Mouse (Mus musculus) forebrain, embryonic 12.5 days (tissue): ENCODE measurements at regions not wholly inside any gene's neighbourhood (a gene's known extent, or its start where the extent isn't known, plus 50 kb on each side); places are given as distances from the start of the nearest gene placed in this dataset.
A peak's percentile ranks its signal among the peaks of the same experiment; 100 is the strongest.
"Not testable (repeated sequence)": the region's sequence is repeated elsewhere in the genome, so short reads cannot be mapped to it uniquely, and the experiment has no call there.

Experiments used
- ATAC-seq: fragments of 200-750 bp; cut with Nextera tagmentation; 2 replicates; pipeline ENCODE4 v1.8.0; 2017; ENCODE audit warnings: moderate TSS enrichment; ENCODE audit not compliant: low FRiP score
- H3K27ac ChIP-seq: fragments of 300-500 bp; sonication (generic); 2 replicates; pipeline ENCODE4 v1.5.1; 2016; ENCODE audit warnings: mild to moderate bottlenecking
- H3K27me3 ChIP-seq: fragments of 300-500 bp; sonication (generic); 2 replicates; pipeline ENCODE4 v1.6.1; 2016; ENCODE audit warnings: mild to moderate bottlenecking
- H3K36me3 ChIP-seq: fragments of 300-500 bp; sonication (generic); replicated peaks from 2 replicates; pipeline ENCODE4 v1.6.1; 2016; ENCODE audit warnings: mild to moderate bottlenecking
- H3K4me1 ChIP-seq: fragments of 300-500 bp; sonication (generic); 2 replicates; pipeline ENCODE4 v1.6.1; 2016
- H3K4me2 ChIP-seq: fragments of 300-500 bp; sonication (generic); 2 replicates; pipeline ENCODE4 v1.6.1; 2016; ENCODE audit warnings: mild to moderate bottlenecking, moderate library complexity
- H3K4me3 ChIP-seq: fragments of 300-500 bp; sonication (generic); replicated peaks from 2 replicates; pipeline ENCODE4 v1.5.1; 2016; ENCODE audit warnings: mild to moderate bottlenecking
- H3K9ac ChIP-seq: fragments of 300-500 bp; sonication (generic); 2 replicates; pipeline ENCODE4 v1.6.1; 2016; ENCODE audit warnings: mild to moderate bottlenecking
- H3K9me3 ChIP-seq: fragments of 300-500 bp; sonication (generic); 2 replicates; pipeline ENCODE4 v1.6.1; 2016
- WGBS: fragments of 180-500 bp; shearing (Covaris S2); methylation state at CpG from one replicate; pipeline ENCODE4 v1.1.7; 2016; 5-methylcytosine and 5-hydroxymethylcytosine counted together

DNA sequence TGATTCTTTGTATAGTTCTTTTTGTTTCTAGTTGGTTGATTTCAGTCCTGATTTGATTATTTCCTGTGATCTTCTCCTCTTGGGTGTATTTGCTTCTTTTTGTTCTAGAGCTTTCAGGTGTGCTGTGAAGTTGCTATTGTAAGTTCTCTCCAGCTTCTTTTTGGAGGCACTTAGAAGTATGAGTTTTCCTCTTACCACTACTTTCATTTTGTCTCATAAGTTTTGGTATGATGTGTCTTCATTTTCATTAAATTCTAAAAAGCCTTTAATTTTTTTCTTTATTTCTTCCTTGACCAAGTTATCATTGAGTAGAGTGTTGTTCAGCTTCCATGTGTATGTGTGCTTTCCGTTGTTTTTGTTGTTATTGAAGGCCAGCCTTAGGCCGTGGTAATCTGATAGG is 195.3 kb upstream of the Btg1 start:
- 90% methylated on average over 2 of the region's 2 CpGs for WGBS

DNA sequence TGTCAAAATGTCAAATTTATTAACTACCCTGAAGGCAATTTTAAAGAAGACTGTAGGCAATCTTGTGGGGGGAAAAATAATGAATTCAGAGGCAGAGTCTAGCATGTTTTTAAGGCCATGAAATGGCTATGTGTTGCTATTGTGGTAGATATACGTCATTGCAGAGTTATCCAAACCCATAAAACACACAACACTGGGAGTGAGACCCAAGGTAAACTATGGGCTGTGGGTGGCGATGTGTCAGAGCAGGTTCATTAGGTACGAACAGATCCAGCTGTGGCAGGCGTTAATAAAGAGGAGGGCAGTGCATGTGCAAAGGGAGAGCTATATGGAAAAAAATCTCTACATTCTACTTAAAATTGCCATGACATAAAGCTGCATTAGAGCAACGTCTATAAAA is 189.4 kb upstream of the Btg1 start:
- H3K4me2 ChIP-seq = no peak overlapping the region
- no peak for ATAC-seq
- no peak overlapping the region for H3K27ac ChIP-seq
- H3K9me3 ChIP-seq = no peaks in the 10 kb centered on the region
- no peaks in the 10 kb centered on the region for H3K27me3 ChIP-seq
- H3K9ac ChIP-seq = no peak overlapping the region
- no peak overlapping the region for H3K4me3 ChIP-seq
- no peaks in the 10 kb centered on the region for H3K4me1 ChIP-seq
- H3K36me3 ChIP-seq = no peaks in the 10 kb centered on the region
- 91% methylated on average over 5 of the region's 5 CpGs for WGBS

More for the DNA sequence above, 195.3 kb upstream of the Btg1 start:
- H3K4me2 ChIP-seq, H3K9ac ChIP-seq, H3K27me3 ChIP-seq, H3K27ac ChIP-seq, ATAC-seq, H3K9me3 ChIP-seq, H3K4me3 ChIP-seq, H3K36me3 ChIP-seq, H3K4me1 ChIP-seq: not testable (repeated sequence)

DNA sequence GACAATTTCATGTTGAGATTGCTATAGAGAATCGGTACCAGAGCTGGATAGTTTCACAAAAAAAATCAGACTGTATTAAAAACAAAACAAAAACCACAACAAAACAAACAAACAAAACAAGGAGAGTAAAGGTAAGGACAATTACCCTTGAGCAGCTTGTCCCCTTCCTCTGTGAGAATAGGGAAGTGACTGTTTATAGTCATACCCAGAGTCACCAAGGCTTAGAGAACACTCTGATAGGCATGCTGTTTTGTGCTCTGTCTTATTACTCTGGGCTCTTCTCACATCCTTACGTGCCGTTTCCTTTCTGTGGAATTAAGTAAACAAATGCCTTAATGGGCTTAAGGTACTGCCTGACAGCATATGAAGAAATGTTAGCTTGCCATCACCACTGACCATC is 186.7 kb upstream of the Btg1 start:
- Histone ChIP-seq H3K4me2 (no peak overlapping the region), H3K4me3 (no peak overlapping the region), H3K4me1 (no peaks in the 10 kb centered on the region), H3K9me3 (no peaks in the 10 kb centered on the region), H3K27me3 (no peaks in the 10 kb centered on the region), H3K27ac (no peak overlapping the region), H3K9ac (no peak overlapping the region), H3K36me3 (no peaks in the 10 kb centered on the region)
- 81% methylated on average over 3 of the region's 3 CpGs for WGBS
- ATAC-seq = no peak

DNA sequence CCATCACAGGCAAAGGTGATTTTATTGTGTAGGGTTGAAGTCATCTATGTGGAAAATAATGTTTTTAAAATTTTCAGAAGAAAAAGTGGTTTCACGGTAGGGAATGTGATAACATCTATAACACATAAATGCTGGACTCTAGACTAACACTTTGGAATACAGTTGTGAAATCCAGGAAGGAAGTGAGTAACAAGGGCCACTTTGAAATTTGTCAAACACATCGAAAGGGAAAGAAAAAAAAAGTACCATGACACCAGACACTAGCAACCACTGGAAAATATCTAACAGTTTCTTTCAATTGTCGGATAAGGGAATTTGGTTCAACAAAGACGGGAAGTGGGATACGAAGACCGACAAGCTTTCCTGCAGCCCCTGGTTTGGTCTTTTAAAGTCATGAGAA is 181.7 kb upstream of the Btg1 start:
- no peak overlapping the region for H3K4me3 ChIP-seq
- WGBS = 82% methylated on average over 6 of the region's 6 CpGs
- H3K9ac ChIP-seq = no peak overlapping the region
- no peaks in the 10 kb centered on the region for H3K27me3 ChIP-seq
- no peaks in the 10 kb centered on the region for H3K36me3 ChIP-seq
- H3K4me2 ChIP-seq = no peak overlapping the region
- no peak for ATAC-seq
- no peaks in the 10 kb centered on the region for H3K4me1 ChIP-seq
- no peaks in the 10 kb centered on the region for H3K9me3 ChIP-seq
- no peak overlapping the region for H3K27ac ChIP-seq

DNA sequence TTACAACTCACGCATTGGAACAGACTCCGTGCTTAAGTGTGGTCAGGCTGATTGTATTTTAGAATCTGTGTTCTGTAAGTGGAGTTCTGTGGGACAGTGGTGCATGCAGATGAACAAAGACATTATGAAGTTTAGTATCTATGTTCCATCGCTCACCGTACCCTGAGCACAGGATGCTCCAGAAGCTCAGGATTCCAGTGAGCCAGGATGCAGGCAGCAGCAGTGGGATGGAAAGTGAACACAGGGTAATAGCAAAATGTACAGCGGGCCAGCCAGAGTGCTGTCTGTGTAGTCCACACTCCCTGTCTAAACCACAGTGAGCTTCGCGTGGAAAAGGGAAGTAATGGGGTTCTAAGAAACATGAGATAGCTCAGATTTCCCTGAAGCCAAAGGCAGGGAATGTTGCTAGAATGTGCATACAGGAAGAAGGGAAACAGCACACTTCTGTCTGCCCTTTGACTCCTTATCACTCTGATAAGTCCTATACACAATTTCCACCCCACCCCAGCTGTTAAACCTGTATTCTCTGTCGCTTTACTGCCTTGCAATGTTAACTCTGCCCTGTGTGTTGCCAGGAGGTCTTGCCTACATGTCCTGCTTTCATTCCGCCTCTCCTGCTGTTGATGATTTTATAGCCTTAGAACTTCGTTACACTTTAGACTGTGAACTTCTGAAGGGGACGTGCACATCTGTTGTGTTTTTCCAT is 178.3 kb upstream of the Btg1 start:
- Histone ChIP-seq H3K9me3 (no peaks in the 10 kb centered on the region), H3K4me2 (no peak overlapping the region), H3K4me1 (no peaks in the 10 kb centered on the region), H3K36me3 (no peaks in the 10 kb centered on the region), H3K27me3 (no peaks in the 10 kb centered on the region), H3K4me3 (no peak overlapping the region), H3K27ac (no peak overlapping the region), H3K9ac (no peak overlapping the region)
- WGBS = 90% methylated on average over 11 of the region's 11 CpGs
- ATAC-seq = no peak

DNA sequence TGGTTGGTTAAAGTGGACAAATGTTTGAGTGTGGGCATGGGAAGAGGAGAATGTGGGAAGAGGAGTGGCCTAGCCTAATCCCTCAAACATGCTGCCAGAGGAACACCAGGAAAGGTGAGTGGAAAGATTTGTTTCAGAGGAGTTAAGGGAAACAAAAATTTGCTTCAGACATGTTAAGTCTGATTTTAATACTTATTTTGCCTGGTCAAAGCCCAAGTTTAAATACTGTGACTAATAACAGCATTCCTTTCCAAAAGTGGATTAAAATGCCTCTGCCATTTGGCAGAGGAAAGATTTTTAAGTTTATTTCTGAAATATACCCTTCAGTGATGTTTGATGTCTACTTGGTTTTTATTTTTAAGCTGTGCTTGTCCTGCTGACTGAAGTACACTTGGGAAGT is 174.6 kb upstream of the Btg1 start:
- Histone ChIP-seq H3K36me3 (no peaks in the 10 kb centered on the region), H3K9me3 (no peaks in the 10 kb centered on the region), H3K9ac (no peak overlapping the region), H3K27ac (no peak overlapping the region), H3K4me2 (no peak overlapping the region), H3K4me1 (no peaks in the 10 kb centered on the region), H3K27me3 (no peaks in the 10 kb centered on the region), H3K4me3 (no peak overlapping the region)
- ATAC-seq = no peak

DNA sequence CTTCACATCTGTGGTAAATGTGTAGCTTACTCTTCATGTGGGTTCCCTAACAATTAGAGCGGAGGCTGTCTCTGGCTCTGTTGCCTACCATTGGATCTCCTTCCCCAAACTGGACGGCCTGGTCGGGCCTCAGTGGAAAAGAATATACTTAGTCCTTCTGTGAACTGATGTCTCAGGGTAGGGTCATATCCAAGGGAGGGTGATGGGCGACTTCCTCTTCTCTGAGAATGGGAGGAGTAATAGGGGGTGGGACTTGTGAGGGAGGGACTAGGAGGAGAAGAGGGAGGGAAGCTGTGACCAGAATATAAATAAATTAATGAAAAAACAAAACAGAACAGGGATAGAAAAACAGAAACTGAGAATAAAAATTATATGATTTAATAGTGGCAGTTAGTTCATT is 166.5 kb upstream of the Btg1 start:
- no peaks in the 10 kb centered on the region for H3K36me3 ChIP-seq
- no peak overlapping the region for H3K9ac ChIP-seq
- no peaks in the 10 kb centered on the region for H3K4me1 ChIP-seq
- H3K4me2 ChIP-seq = no peak overlapping the region
- no peak for ATAC-seq
- no peaks in the 10 kb centered on the region for H3K27me3 ChIP-seq
- 92% methylated on average over 4 of the region's 4 CpGs for WGBS
- H3K4me3 ChIP-seq = no peak overlapping the region
- no peak overlapping the region for H3K27ac ChIP-seq
- H3K9me3 ChIP-seq = peaks cover 5% of the 10 kb centered on the region; the same call in 1 of the 2 replicates

DNA sequence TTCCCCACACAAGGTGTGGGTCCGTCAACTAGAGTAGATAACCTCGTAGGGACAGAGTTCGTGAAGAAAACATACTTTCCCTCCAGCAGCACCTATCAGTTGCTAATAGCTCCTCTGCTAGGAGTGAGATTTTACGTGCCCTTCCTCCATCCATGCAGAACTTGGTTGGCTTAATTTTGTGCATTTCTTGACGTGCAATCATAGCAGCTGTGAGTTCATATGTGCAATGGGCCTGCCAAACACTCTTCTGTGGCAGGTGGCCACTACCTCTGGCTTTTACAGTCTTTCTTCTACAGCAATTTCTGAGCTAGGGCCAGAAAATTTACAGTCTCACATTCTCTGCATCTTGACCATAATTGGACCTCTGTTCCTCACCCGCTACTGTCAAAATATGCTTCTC is 161.9 kb upstream of the Btg1 start:
- WGBS = 95% methylated on average over 6 of the region's 6 CpGs
- H3K9ac ChIP-seq = no peak overlapping the region
- no peak for ATAC-seq

DNA sequence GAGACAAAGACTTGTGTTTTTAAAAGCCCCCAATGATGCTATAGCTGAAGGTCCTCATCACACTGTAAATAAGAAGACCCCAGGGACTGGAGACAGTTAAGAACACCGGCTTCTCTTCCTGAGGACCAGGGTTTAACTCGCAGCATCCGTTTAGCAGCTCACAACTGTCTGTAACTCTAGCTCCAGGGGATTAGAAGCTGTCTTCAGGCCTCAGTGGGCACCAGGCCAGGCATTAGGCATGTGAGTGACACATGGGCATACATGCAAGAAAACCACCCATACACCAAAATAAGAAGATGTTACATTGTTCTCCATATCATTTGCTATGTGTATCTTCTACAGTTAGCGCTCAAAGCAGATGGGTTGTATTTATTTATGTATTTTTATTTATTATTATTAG is 158.3 kb upstream of the Btg1 start:
- Histone ChIP-seq H3K27ac (no peak overlapping the region), H3K9me3 (no peaks in the 10 kb centered on the region), H3K9ac (no peak overlapping the region), H3K4me3 (no peak overlapping the region), H3K27me3 (no peaks in the 10 kb centered on the region), H3K36me3 (no peaks in the 10 kb centered on the region), H3K4me1 (peaks cover 9% of the 10 kb centered on the region), H3K4me2 (no peak overlapping the region)
- WGBS = 68% methylated on average over 4 of the region's 4 CpGs
- ATAC-seq = no peak

More for the DNA sequence above, 161.9 kb upstream of the Btg1 start:
- Histone ChIP-seq H3K36me3 (no peaks in the 10 kb centered on the region), H3K4me1 (no peaks in the 10 kb centered on the region), H3K27me3 (no peaks in the 10 kb centered on the region), H3K9me3 (peaks cover 4% of the 10 kb centered on the region; the same call in 1 of the 2 replicates), H3K4me3 (no peak overlapping the region), H3K4me2 (no peak overlapping the region), H3K27ac (no peak overlapping the region)

DNA sequence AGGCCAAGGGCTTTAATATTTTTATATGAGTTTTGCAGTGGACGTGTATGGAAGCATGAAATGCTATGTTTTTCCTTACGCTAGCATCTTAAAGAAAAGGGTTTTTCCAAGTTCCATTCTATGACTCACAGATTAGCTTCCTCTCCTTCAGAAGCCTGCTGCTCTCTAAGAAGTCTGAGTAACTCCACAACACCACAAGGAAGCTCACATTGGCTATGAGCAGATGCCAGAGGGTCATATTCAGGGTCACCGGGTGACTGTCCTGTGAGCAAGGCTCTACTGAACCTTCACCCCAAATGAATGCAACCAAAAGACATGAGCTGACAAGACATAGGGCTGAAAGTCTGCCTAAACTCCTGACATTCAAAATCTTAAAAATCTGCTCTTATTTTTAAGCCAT is 157.6 kb upstream of the Btg1 start:
- H3K9me3 ChIP-seq = no peaks in the 10 kb centered on the region
- 83% methylated on average over 3 of the region's 3 CpGs for WGBS
- ATAC-seq = no peak
- H3K4me3 ChIP-seq = no peak overlapping the region
- peaks cover 9% of the 10 kb centered on the region for H3K4me1 ChIP-seq
- no peaks in the 10 kb centered on the region for H3K27me3 ChIP-seq
- no peak overlapping the region for H3K4me2 ChIP-seq
- no peaks in the 10 kb centered on the region for H3K36me3 ChIP-seq
- no peak overlapping the region for H3K27ac ChIP-seq
- H3K9ac ChIP-seq = no peak overlapping the region

DNA sequence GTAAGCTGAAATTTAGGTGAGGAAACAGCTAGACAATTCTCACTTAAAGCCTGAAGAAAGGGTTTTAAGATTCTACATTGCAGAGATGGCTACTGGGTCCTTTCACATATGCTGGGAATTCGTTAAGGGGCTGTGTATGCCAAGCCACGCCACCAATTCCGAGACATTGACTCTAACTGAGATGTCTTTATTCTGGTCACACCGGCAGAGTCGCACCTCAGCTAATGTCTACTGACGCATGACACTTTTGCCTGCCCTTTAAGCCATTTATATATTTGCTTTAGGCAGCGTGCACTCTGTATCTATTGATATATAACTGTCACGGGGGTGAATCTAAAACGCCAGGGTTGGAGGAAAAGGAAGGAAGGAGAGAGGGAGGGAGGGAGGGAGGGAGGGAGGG is 156.7 kb upstream of the Btg1 start:
- no peak overlapping the region for H3K4me3 ChIP-seq
- no peaks in the 10 kb centered on the region for H3K9me3 ChIP-seq
- H3K9ac ChIP-seq = no peak overlapping the region
- no peaks in the 10 kb centered on the region for H3K36me3 ChIP-seq
- H3K27me3 ChIP-seq = no peaks in the 10 kb centered on the region
- WGBS = 25% methylated on average over 9 of the region's 9 CpGs
- peak overlapping the region; percentile 24; the same call in 1 of the 2 replicates for H3K4me2 ChIP-seq
- ATAC-seq = peak; percentile 24; the same call in 1 of the 2 replicates
- peak overlapping the region; percentile 64 for H3K27ac ChIP-seq
- peaks cover 9% of the 10 kb centered on the region for H3K4me1 ChIP-seq

DNA sequence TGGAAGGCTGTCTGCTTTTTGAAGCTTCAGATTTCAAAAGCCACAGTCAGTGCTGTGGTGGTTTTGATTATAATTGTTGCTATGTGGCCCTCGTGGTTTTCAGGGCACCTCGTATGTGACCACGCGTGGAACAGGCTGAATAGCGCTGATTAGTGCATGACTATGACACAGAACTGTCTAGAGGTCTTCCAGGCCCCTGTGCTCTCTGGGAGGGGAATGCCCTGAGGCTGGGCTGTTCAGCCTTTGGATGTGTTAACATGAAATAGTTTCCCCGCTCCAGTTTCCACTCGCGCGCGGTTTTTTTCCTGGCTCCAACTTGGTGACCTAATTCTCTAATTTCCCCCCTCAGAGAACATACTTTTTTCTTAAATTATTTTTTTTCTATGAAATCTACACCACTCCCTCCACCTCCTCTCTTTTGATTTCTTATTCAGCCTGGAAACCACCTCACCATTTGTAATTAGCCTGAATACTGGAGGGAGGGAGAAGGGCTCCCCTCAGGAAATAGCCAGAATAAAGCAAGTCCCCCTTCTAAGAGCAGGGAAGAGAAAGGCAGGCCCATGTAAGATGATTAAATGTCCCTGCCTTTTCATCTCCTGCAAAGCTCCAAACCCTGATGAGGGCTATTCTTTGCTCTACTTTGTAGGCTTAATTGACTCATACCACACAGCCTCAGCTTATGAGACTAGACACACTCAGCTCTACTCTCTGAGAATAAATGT is 156.0 kb upstream of the Btg1 start:
- Histone ChIP-seq H3K27ac (peak overlapping the region; percentile 64), H3K36me3 (no peaks in the 10 kb centered on the region), H3K4me1 (peaks cover 9% of the 10 kb centered on the region), H3K27me3 (no peaks in the 10 kb centered on the region), H3K4me2 (peak overlapping the region; percentile 24; the same call in 1 of the 2 replicates), H3K9me3 (no peaks in the 10 kb centered on the region), H3K4me3 (no peak overlapping the region), H3K9ac (no peak overlapping the region)
- peak; percentile 80 for ATAC-seq
- WGBS = 20% methylated on average over 10 of the region's 10 CpGs

DNA sequence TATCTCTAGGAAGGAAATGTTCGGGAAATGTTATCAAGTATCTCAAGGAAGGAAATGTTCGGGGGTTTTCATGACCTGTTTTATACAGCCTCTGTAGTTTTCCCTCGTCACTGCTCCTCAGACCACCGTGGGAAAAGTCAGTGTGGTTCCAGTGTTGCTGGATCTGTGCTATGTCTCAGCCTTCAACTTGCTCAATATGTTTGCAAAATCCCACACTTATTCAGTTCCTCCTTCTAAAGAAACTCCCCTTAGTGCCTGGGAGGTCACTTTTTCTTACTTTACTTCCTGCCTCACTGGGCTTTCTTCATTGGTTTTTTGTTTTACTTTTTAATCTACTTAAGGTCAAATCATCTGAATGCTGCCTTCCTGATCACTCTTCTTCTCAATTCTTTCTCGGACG is 150.8 kb upstream of the Btg1 start:
- Histone ChIP-seq H3K27me3 (no peaks in the 10 kb centered on the region), H3K27ac (no peak overlapping the region), H3K4me1 (0 out of 2 replicates have a peak, but pooled peaks cover 3% of the 10 kb centered on the region), H3K36me3 (no peaks in the 10 kb centered on the region), H3K4me2 (no peak overlapping the region), H3K9me3 (no peaks in the 10 kb centered on the region), H3K9ac (no peak overlapping the region), H3K4me3 (no peak overlapping the region)
- no peak for ATAC-seq
- 74% methylated on average over 6 of the region's 6 CpGs for WGBS
